Mouse (Mus musculus): Measurements from ENCODE around the gene Vmn1r54.
"Not testable (repeated sequence)": the region's sequence is repeated elsewhere in the genome, so short reads cannot be mapped to it uniquely, and the experiment has no call there.

GRCm38 (mm10) chr6:90202493-90202892, 43.6 kb upstream of the Vmn1r54 start, which contains the start of gene V1ra8:
- not testable (repeated sequence) for TF ChIP-seq MAFK (IDR thresholded peaks at IDR 0.05; ENCODE audit: insufficient read depth, low read depth, low read length); CHD2 (IDR thresholded peaks at IDR 0.05; ENCODE audit: low read depth, low read length); HCFC1 (IDR thresholded peaks at IDR 0.05; ENCODE audit: borderline replicate concordance, insufficient read depth, low read length); ZNF384 (IDR thresholded peaks at IDR 0.05; ENCODE audit: low read depth, low read length)
